9 mouse cellular contexts compared by ENCODE assay signal in the genomic region with DNA sequence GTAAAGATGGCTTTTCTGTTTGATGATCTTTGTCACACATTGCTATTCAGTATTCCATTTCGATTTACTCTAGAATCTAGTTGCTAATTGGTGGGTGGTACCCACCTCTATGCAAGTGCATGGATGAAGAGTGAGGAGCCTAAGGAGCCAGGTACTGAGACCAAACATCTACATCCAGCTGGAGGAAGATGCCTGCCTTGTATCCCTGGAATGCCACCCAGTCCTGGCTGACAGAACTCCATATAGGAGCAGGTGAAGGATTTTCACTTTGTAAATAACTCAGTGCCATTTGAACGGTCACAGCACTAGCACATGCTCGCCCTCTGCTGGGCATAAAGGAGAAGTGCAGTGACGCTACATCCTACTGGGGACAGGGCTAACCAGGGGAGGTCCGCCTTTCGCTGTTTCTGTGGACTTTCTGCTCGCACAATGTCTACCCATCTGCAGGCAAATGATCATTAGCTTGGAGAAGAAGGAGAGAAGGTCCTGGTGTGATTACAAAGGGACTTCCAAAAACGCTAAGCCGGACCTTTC. TPM values are rescaled to one million over a fixed set of nuclear protein-coding genes. Genes with fewer than 3 reads are reported as not detected.
A peak's percentile ranks its signal among the peaks of the same experiment; 100 is the strongest.
DNase-seq lines count a peak whose midpoint lies in the region; ATAC-seq and TF ChIP-seq lines count a peak whose summit lies in the region.
"Had no signal": no experiment of that assay in that cellular context is flagged by ENCODE, and none has a peak within 500 bp of the region (broad histone marks: within the 10 kb centered on the region; RNA-seq: fewer than 3 reads in every experiment).

No protein-coding gene starts in this region.

- ATAC-seq in forebrain, embryonic 16.5 days, result peak; percentile 87
- no peak; the same call in 1 of the 2 replicates for ATAC-seq in midbrain, embryonic 14.5 days (ENCODE audit: low FRiP score, low TSS enrichment)

- DNase-seq in heart, postnatal 10 days, result peak; percentile 51 to 66
- no peak for DNase-seq in heart, adult 8-10 months (ENCODE audit: low spot score)
- DNase-seq in CH12.LX (ENCODE audit: extremely low read depth), result peak; percentile 50
- peak; percentile 6 for DNase-seq in c-Kit-positive CD71-positive TER-119-negative erythroid progenitor cells, embryonic 14.5 days (ENCODE audit: low read depth)
- DNase-seq in layer of hippocampus, postnatal 14 days (ENCODE audit: low spot score in 2 of 2), result peak; percentile 38 to 46
- DNase-seq in midbrain, embryonic 14.5 days, result peak; percentile 90
- no peak for DNase-seq in urinary bladder, adult 2 months (ENCODE audit: low spot score)

- in situ Hi-C loops in CH12.LX (cut with MboI; ENCODE audit: low pct_ligation_motif_present, low pct_unique_long_range_greater_than_20kb, low sequenced_read_pairs), result loop anchor here (10.0 kb wide), 1 partner anchor 57 kb away; no protein-coding TSS in a partner anchor

- no peaks in the 10 kb centered on the region for H3K4me1 ChIP-seq in CH12.LX (ENCODE audit: control insufficient read depth in 1 of 2, insufficient read depth in 2 of 2)
- no peaks in the 10 kb centered on the region for H3K4me1 ChIP-seq in forebrain, embryonic 16.5 days (replicated peaks; ENCODE audit: control insufficient read depth, insufficient read depth, low read length)
- no peaks in the 10 kb centered on the region for H3K4me1 ChIP-seq in midbrain, embryonic 14.5 days (ENCODE audit: control insufficient read depth, insufficient read depth, low read length)
- H3K4me1 ChIP-seq: lung, embryonic 15.5 days had no signal

- 17% methylated on average over 9 of the region's 9 CpGs for WGBS in forebrain, embryonic 16.5 days
- WGBS in midbrain, embryonic 14.5 days, result 19% methylated on average over 9 of the region's 9 CpGs

- TF ChIP-seq POLR2A in CH12.LX (IDR thresholded peaks at IDR 0.05; ENCODE audit: low read depth, low read length), result no peak

- H3K27ac ChIP-seq in CH12.LX (ENCODE audit: insufficient read depth, low read depth), result no peak overlapping the region
- no peak overlapping the region for H3K27ac ChIP-seq in forebrain, embryonic 16.5 days (ENCODE audit: low read length)
- no peak overlapping the region for H3K27ac ChIP-seq in midbrain, embryonic 14.5 days (replicated peaks; ENCODE audit: low read depth, low read length)
- H3K27ac ChIP-seq: lung, embryonic 15.5 days had no signal

- H3K9me3 ChIP-seq in CH12.LX (replicated peaks; ENCODE audit: low read length), result no peaks in the 10 kb centered on the region
- no peaks in the 10 kb centered on the region for H3K9me3 ChIP-seq in forebrain, embryonic 16.5 days (ENCODE audit: control insufficient read depth, low read length)
- no peaks in the 10 kb centered on the region for H3K9me3 ChIP-seq in midbrain, embryonic 14.5 days (ENCODE audit: control insufficient read depth, low read length)
- H3K9me3 ChIP-seq: lung, embryonic 15.5 days had no signal

- intact Hi-C loops in heart, postnatal 10 days (cut with DNase I), result loop anchor here (1.0 kb wide), 1 partner anchor 52 kb away; no protein-coding TSS in a partner anchor

- no peaks in the 10 kb centered on the region for H3K36me3 ChIP-seq in CH12.LX (replicated peaks in 1 of 2; ENCODE audit: control insufficient read depth in 1 of 2, insufficient read depth in 1 of 2, low read length in 1 of 2)
- H3K36me3 ChIP-seq in forebrain, embryonic 16.5 days (ENCODE audit: control insufficient read depth, insufficient read depth), result no peaks in the 10 kb centered on the region
- H3K36me3 ChIP-seq in midbrain, embryonic 14.5 days (ENCODE audit: control insufficient read depth, insufficient read depth, low read length), result no peaks in the 10 kb centered on the region
- H3K36me3 ChIP-seq: lung, embryonic 15.5 days had no signal

- TF ChIP-seq CTCF in CH12.LX (conservative IDR thresholded peaks at IDR 0.05 in 1 of 2, IDR thresholded peaks at IDR 0.05 in 1 of 2; ENCODE audit: low read depth in 2 of 2, low read length in 2 of 2), result peak; percentile 77 to 85

- peaks cover 99% of the 10 kb centered on the region for H3K27me3 ChIP-seq in CH12.LX (replicated peaks)
- H3K27me3 ChIP-seq in forebrain, embryonic 16.5 days (replicated peaks; ENCODE audit: control insufficient read depth, insufficient read depth, low read length), result peaks cover 5% of the 10 kb centered on the region; the same call in 1 of the 2 replicates
- no peaks in the 10 kb centered on the region for H3K27me3 ChIP-seq in midbrain, embryonic 14.5 days (ENCODE audit: control insufficient read depth, insufficient read depth, low read length)

- dilution Hi-C loops in CH12.LX (cut with MboI; ENCODE audit: extremely low pct_ligation_motif_present, extremely low pct_unique_long_range_greater_than_20kb, low sequenced_read_pairs), result no loop called here

- H3K9ac ChIP-seq in CH12.LX (ENCODE audit: insufficient read depth, low read depth), result no peak overlapping the region
- no peak overlapping the region for H3K9ac ChIP-seq in forebrain, embryonic 16.5 days (replicated peaks; ENCODE audit: low read depth, low read length)
- no peak overlapping the region for H3K9ac ChIP-seq in midbrain, embryonic 14.5 days (replicated peaks; ENCODE audit: low read length)
- H3K9ac ChIP-seq: lung, embryonic 15.5 days had no signal

- H3K4me3 ChIP-seq in CH12.LX (replicated peaks in 1 of 3; ENCODE audit: low read depth in 2 of 3, low read length in 2 of 3, poor library complexity in 1 of 3), result no peak overlapping the region
- H3K4me3 ChIP-seq in forebrain, embryonic 16.5 days (replicated peaks; ENCODE audit: low read length), result no peak overlapping the region
- no peak overlapping the region for H3K4me3 ChIP-seq in midbrain, embryonic 14.5 days (replicated peaks; ENCODE audit: low read depth, low read length)
- H3K4me3 ChIP-seq: lung, embryonic 15.5 days had no signal

- no peaks in the 10 kb centered on the region for H3K79me2 ChIP-seq in CH12.LX (replicated peaks; ENCODE audit: control insufficient read depth, extremely low read depth, insufficient read depth, poor library complexity, severe bottlenecking)

- H3K4me2 ChIP-seq in CH12.LX (ENCODE audit: insufficient read depth, low read depth, poor library complexity, severe bottlenecking), result no peak overlapping the region
- H3K4me2 ChIP-seq in forebrain, embryonic 16.5 days (ENCODE audit: low read length), result no peak overlapping the region
- H3K4me2 ChIP-seq in midbrain, embryonic 14.5 days (ENCODE audit: low read length), result no peak overlapping the region
- H3K4me2 ChIP-seq: lung, embryonic 15.5 days had no signal

- TF ChIP-seq RAD21 in CH12.LX (IDR thresholded peaks at IDR 0.05; ENCODE audit: low read depth, low read length), result peak; percentile 49

- no peak for TF ChIP-seq EP300 in CH12.LX (IDR thresholded peaks at IDR 0.05; ENCODE audit: low read length)

TF ChIP-seq in CH12.LX, 34 proteins besides CTCF, POLR2A, EP300 and RAD21:
- no peak for TF ChIP-seq ETS1 (conservative IDR thresholded peaks at IDR 0.05; ENCODE audit: low read depth, low read length)
- no peak for TF ChIP-seq UBTF (IDR thresholded peaks at IDR 0.05; ENCODE audit: low read depth, low read length)
- TF ChIP-seq E2F4 (IDR thresholded peaks at IDR 0.05; ENCODE audit: insufficient replicate concordance, low read depth, low read length), result no peak
- TF ChIP-seq SMC3 (IDR thresholded peaks at IDR 0.05; ENCODE audit: low read depth, low read length), result peak; percentile 66
- no peak for TF ChIP-seq USF1 (IDR thresholded peaks at IDR 0.05; ENCODE audit: low read depth, low read length)
TF ChIP-seq in CH12.LX: peak in this region for 1.

RNA-seq across cellular contexts. Expression of a gene that starts 16.7 kb away (rescaled TPM):
- total RNA-seq in heart, postnatal 10 days (2021), result 10 to 100 TPM; 14.3 to 21.5 TPM
- 10 to 100 TPM in 3 of 4 experiments, 1 to 10 TPM in 1; 7.6 to 15.1 (median 13.2) TPM for total RNA-seq in heart, adult 8-10 months (2022)
- not detected in 2 replicates for total RNA-seq in CH12.LX (2012; rRNA removed)
- not detected in 2 replicates for total RNA-seq in CH12.LX (2014; rRNA removed)
- not detected in 2 replicates for polyA plus RNA-seq in CH12.LX (2012; ENCODE audit: insufficient read length, low read depth)
- polyA plus RNA-seq in forebrain, embryonic 16.5 days (2015; fragmentation: Nextera tagmentation; extraction: Ambion mirVana), result 2.2 and 2.4 TPM in 2 replicates
- total RNA-seq in layer of hippocampus, postnatal 14 days (2021), result 1 to 10 TPM; 1.5 to 1.8 TPM
- 2.6 and 3.5 TPM in 2 replicates for polyA plus RNA-seq in midbrain, embryonic 14.5 days (2014; fragmentation: Nextera tagmentation; extraction: Ambion mirVana)
- 0.62 and 0.78 TPM in 2 replicates for polyA plus RNA-seq in urinary bladder, adult 2 months (2012; rRNA removed)

Comparison
In these comparisons a context has a peak if more than half of its experiments do, and no peak if none do; other contexts are left out.
1. DNase-seq: peak in heart, postnatal 10 days (2 of 2), CH12.LX (single experiment), c-Kit-positive CD71-positive TER-119-negative erythroid progenitor cells, embryonic 14.5 days (single experiment), layer of hippocampus, postnatal 14 days (2 of 2) and midbrain, embryonic 14.5 days (single experiment); none in heart, adult 8-10 months (single experiment) and urinary bladder, adult 2 months (single experiment).